Mouse (Mus musculus) spleen, embryonic (tissue): Measurements from ENCODE around the gene Sirt6.

Experiments used
- CTCF ChIA-PET: fragments of 350-600 bp; sonication (Branson Sonifier 250); formaldehyde crosslinking; loops from one replicate; lab custom pipeline; 2022; lab: Charles Lee

Gene Sirt6

GRCm38 (mm10) chr10:81597137-81597950, 30.3 kb downstream of the Sirt6 start:
- CTCF ChIA-PET, result interaction anchor here (0.6 kb wide), 1 partner anchor 28 kb away, joined by 3 read pairs; no protein-coding TSS in a partner anchor

GRCm38 (mm10) chr10:81596611-81597010, 31.0 kb downstream of the Sirt6 start:
- CTCF ChIA-PET, result interaction anchor here (0.6 kb wide), 1 partner anchor 40 kb away, joined by 3 read pairs; no protein-coding TSS in a partner anchor

- CTCF ChIA-PET, result no interaction called here
Observed at GRCm38 (mm10) chr10:81595599-81595998, 32.0 kb downstream of the Sirt6 start.

- CTCF ChIA-PET, result no interaction called here
Observed at GRCm38 (mm10) chr10:81593935-81594334, 33.7 kb downstream of the Sirt6 start.

GRCm38 (mm10) chr10:81593223-81593622, 34.4 kb downstream of the Sirt6 start:
- CTCF ChIA-PET, result no interaction called here

- CTCF ChIA-PET, result no interaction called here
Observed at GRCm38 (mm10) chr10:81592631-81593030, 35.0 kb downstream of the Sirt6 start.

- CTCF ChIA-PET, result no interaction called here
Observed at GRCm38 (mm10) chr10:81591846-81592245, 35.8 kb downstream of the Sirt6 start.

GRCm38 (mm10) chr10:81588739-81589138, 38.9 kb downstream of the Sirt6 start:
- CTCF ChIA-PET, result no interaction called here

GRCm38 (mm10) chr10:81583347-81583746, 44.2 kb downstream of the Sirt6 start:
- CTCF ChIA-PET, result no interaction called here

- CTCF ChIA-PET, result no interaction called here
Observed at GRCm38 (mm10) chr10:81580441-81581070, 47.0 kb downstream of the Sirt6 start.

- CTCF ChIA-PET, result no interaction called here
Observed at GRCm38 (mm10) chr10:81579967-81580366, 47.6 kb downstream of the Sirt6 start.

- CTCF ChIA-PET, result interaction anchor here (0.6 kb wide), 1 partner anchor 27 kb away, joined by 13 read pairs; no protein-coding TSS in a partner anchor
Observed at GRCm38 (mm10) chr10:81575695-81576094, 51.9 kb downstream of the Sirt6 start.

GRCm38 (mm10) chr10:81575208-81575631, 52.4 kb downstream of the Sirt6 start:
- CTCF ChIA-PET, result interaction anchor here (0.5 kb wide), 1 partner anchor 14 kb away, joined by 3 read pairs; no protein-coding TSS in a partner anchor

- CTCF ChIA-PET, result interaction anchor here (0.5 to 1.2 kb wide), 2 partner anchors 10 to 14 kb away, joined by 3 to 5 read pairs; no protein-coding TSS in a partner anchor
Observed at GRCm38 (mm10) chr10:81574081-81575056, 53.2 kb downstream of the Sirt6 start, which contains the start of gene Tle2. Tle2 (plus strand) TSS chr10:81574561.

GRCm38 (mm10) chr10:81572975-81573374, 54.6 kb downstream of the Sirt6 start:
- CTCF ChIA-PET, result no interaction called here

- CTCF ChIA-PET, result no interaction called here
Observed at GRCm38 (mm10) chr10:81572133-81572671, 55.4 kb downstream of the Sirt6 start.
